Mouse (Mus musculus) bone marrow macrophage, adult 2 months (primary cell): ENCODE results near the gene Prmt2.

Source experiments
- CTCF ChIP-seq: IDR thresholded peaks from 2 replicates; pipeline ENCODE4 v1.5.1; 2012; ENCODE audit warnings: low read depth, mild to moderate bottlenecking, low read length, moderate library complexity
- POLR2A ChIP-seq: IDR thresholded peaks from 2 replicates; pipeline ENCODE4 v1.6.1; 2012; ENCODE audit warnings: mild to moderate bottlenecking, low read depth, low read length, borderline replicate concordance

DNA sequence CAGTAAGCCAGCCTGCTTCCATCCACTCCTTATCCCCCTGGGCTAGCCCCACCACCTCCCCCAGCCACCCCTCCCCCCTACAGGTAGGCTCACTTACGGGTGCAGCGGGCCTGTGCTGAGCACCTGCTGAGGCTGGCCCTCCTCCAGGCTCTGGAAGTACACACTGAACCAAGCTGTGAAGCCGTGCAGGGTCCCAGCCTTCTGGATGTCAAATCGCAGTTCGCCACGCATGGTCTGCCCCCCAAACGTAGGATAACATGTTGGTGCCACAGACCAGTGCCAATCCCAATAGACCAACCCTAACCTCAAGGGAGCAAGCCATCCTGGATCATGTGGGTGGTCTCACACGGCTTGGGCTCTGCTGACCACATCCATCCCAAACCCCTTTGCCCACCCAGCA is 28.4 kb downstream of the Prmt2 start:
- TF ChIP-seq CTCF (no peak), POLR2A (no peak)
